Mouse (Mus musculus): ENCODE data around the gene Coq8a.

Coq8a gene

DNA sequence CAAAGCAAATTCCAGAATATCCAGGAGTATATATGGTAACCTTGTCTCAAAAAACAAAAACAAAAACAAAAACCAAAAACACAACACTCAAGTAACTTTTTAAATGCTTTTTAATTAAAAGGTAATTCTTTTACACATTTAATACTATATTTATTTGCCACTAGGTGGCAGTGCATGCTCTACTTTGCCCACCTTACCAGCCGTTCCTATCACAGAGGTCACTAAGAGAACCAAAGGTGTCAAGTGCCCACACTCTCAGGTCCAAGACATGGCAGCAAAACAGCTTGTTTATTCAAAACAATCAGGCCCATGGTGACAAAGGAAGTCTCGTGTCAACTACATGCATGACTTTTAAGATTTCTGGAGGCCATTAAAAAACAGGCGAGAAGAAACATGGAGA is 24.2 kb downstream of the Coq8a start:
- DNase-seq (ENCODE audit: low spot score in 2 of 2), result no peak

DNA sequence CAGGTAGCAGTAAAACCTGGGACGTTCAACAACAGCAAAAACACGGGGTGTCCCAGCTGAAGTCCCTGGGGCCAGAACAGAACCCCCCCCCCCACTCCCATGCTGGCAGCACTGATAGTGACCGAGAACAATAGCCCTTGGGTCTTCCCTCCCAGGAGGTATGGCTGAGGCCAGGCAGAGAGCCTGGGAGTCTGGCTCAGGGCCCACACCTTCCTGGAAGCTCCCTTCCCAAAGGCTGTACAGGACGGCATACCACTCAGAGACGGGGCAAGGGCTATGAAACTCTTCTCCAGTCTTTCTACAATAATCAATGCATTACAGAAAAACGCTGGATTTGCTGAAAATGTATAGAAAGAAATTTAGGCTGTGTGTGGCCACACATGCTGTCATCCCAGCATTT is 24.7 kb downstream of the Coq8a start:
- DNase-seq (ENCODE audit: low spot score in 2 of 2), result no peak

GRCm38 (mm10) chr1:180173017-180173416 is 26.4 kb downstream of the Coq8a start:
- DNase-seq (ENCODE audit: low spot score in 2 of 2), result no peak

- DNase-seq (ENCODE audit: low spot score in 2 of 2), result no peak
Measured at GRCm38 (mm10) chr1:180172600-180172999, 26.8 kb downstream of the Coq8a start.

DNA sequence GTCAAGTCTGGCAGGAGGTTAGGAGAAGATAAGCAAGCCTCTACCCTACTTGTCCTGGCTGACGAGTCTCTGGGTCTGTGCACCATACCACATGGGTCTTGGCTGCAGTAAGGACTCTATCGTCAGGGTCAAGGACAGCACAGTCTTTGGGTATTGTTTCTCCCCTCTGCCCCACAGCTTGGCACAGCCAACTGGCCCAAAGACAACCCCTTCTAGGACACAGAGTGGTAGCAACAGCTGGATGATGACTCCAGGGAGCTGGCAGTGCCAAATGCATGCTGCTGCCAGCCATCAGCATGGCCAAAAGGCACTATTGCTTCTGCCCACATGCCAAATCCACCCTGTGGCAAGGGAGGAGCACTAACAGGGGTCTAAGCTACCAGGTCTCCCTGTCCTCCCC is 27.5 kb downstream of the Coq8a start:
- DNase-seq (ENCODE audit: low spot score in 2 of 2), result no peak

GRCm38 (mm10) chr1:180170071-180170470 is 29.3 kb downstream of the Coq8a start:
- no peak for DNase-seq (ENCODE audit: low spot score in 2 of 2)

- DNase-seq (ENCODE audit: low spot score in 2 of 2), result no peak
Measured at GRCm38 (mm10) chr1:180169161-180169560, 30.2 kb downstream of the Coq8a start.

- no peak for DNase-seq (ENCODE audit: low spot score in 2 of 2)
Measured at GRCm38 (mm10) chr1:180168294-180168693, 31.1 kb downstream of the Coq8a start.

DNA sequence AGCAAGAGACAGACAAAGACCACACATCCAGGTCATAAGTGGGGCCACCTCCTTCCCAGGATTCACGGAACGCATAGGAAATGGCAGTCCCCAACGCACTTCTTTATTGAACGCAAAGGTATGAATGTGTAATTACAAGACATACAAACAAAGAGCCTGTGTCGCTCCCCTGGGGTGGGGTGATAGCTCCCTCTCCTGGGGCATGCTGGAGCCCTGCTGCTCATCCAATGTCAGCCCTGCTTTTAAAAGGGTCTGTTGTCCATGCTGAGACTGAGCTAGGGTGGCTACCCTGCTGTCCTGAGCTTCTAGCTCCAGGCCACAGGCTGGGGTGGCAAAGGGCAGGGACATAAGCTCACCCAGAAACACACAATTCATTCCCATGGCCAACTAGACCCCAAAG is 32.9 kb downstream of the Coq8a start:
- no peak for DNase-seq (ENCODE audit: low spot score in 2 of 2)

DNA sequence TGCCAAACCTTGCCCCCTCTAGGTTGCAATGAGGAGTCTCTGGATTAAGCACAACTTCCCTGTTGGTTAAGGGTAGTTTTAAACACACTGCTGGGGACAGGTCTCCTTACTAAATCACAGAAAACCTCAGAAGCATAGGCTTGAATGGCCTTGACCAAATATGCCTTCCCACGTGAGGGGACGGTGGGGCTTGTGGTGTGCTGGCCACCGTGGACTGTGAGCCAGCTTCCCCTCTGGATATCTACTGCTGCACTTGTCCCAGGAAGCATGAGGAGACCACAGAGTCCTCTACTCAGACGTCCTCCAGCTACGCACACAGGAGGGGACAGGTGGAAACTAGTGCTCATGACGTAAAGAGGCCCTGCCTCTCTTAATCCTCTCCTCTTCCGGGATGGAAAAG is 36.4 kb downstream of the Coq8a start:
- DNase-seq (ENCODE audit: low spot score in 2 of 2), result no peak

DNA sequence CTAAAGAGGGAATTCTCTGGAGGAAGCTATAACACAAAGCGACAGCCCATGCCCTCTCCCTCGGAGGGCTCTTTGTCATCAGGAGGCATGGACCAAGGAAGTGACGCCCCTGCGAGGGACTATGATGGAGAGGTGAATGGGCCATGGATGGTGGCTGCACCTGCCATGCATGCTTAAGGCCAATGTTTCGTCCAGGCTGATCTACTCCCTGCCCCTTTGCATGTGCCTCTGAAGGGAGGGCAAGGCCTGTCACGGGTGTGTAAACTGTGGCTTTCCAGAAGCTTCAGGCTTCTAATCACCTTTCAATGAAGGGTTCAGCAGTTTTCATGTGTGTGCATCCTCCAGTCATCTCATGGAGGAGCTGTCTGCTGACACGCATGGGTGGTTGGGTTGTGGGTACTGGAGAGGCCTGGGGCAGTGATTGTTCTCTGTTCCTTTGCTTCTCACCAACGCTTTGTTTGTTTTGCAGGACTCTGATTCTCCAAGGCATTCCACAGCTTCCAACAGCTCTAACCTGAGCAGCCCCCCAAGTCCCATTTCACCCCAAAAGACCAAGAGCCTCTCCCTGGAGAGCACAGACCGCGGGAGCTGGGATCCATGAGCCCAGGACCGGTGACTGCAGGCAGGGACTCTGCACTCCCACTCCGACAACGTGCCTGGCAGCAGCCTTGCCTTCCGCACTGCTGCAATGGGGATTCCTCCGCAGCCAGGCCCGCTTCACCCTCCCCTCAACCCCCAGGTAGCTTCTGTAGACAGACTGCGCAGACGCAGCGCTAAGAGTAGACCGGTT is 37.6 kb downstream of the Coq8a start:
- no peak for DNase-seq (ENCODE audit: low spot score in 2 of 2)

- no peak for DNase-seq (ENCODE audit: low spot score in 2 of 2)
Measured at GRCm38 (mm10) chr1:180161160-180161559, 38.2 kb downstream of the Coq8a start.

DNA sequence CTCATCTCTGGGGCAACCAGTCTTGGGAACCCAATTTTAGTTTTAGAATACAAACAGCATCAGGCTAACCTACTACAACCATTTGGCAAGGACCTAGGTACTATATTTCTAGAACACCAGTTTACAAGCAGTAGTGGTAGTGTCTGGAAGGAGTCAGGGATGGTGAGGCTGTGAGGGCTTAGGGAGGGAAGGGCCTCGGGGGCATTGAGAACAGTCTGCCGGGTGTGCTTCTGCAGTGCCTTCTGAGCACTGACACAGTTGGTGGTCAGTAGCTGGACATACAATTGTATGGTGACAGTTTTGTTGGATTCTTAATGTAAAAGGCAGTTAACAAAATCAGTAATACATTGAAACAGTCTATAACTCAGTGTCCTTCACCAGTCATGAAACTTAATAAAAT is 38.9 kb downstream of the Coq8a start:
- DNase-seq (ENCODE audit: low spot score in 2 of 2), result no peak

- peak in 1 of 2 experiments; percentile 16 for DNase-seq (ENCODE audit: low spot score in 2 of 2)
Measured at GRCm38 (mm10) chr1:180158648-180159047, 40.8 kb downstream of the Coq8a start.

DNA sequence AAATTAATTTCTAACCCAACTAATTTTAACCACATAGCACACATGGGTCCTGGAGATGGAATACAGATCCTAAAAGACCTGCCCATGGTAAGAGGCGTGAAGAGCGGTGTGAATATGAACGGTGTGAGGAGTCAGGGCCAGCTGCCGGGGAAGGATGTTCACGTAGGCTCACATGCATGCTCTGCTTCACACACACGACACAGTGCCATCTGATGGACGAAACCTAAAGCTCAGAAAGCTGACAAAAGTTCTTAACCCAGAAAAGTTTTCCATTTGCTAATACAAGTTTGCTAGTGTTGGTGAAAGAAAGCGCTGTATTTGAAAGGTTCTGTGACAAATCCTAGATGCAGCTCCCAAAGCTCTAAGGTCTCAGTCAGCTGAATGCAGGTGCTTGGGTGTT is 48.2 kb downstream of the Coq8a start:
- DNase-seq (ENCODE audit: low spot score in 2 of 2), result no peak

DNA sequence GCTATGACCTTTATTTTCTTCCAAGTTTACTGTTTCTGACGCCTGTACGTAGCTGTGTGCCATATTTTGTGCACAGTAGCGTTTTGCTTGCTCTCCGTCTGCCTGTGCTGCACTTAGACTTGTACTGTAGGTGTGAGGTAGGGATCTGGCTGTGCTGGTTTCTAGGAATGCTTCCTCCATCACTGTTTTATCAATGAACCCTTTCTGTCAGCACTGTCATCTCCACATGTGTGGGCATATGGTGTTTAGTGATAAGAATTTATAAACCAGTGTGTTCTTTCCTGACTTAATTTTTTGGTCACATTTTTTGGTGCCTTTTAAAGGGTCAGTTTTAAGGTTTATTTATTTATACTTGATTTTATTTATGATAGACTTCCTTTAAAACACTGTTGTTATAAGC is 50.8 kb downstream of the Coq8a start:
- DNase-seq (ENCODE audit: low spot score in 2 of 2), result no peak

- no peak for DNase-seq (ENCODE audit: low spot score in 2 of 2)
Measured at GRCm38 (mm10) chr1:180148036-180148435, 51.4 kb downstream of the Coq8a start.

DNA sequence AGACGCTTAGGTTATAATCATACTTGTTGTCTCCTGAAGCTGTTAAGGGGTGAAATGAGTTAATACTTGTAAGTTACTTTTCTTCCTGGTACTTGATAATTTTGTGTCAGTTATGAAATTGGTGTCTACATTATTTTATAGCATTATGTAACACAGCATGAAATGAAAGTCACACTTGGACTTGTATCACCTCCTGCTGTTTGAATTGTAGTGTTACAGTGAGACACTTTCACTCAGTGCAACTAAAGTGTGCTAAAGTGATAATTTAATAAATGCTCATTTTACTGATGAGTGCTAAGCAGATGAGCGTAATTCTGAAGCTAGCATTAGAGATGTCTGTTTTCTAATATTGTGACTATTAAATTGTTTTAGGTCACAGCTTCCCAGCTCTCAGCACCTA is 58.4 kb downstream of the Coq8a start:
- no peak for DNase-seq (ENCODE audit: low spot score in 2 of 2)

- DNase-seq (ENCODE audit: low spot score in 2 of 2), result no peak
Measured at GRCm38 (mm10) chr1:180139158-180139557, 60.2 kb downstream of the Coq8a start.

GRCm38 (mm10) chr1:180132187-180132586 is 67.2 kb downstream of the Coq8a start:
- DNase-seq (ENCODE audit: low spot score in 2 of 2), result no peak

GRCm38 (mm10) chr1:180131402-180131801 is 68.0 kb downstream of the Coq8a start:
- no peak for DNase-seq (ENCODE audit: low spot score in 2 of 2)

GRCm38 (mm10) chr1:180128077-180128792 is 71.2 kb downstream of the Coq8a start:
- DNase-seq (ENCODE audit: low spot score in 2 of 2), result no peak

- no peak for DNase-seq (ENCODE audit: low spot score in 2 of 2)
Measured at GRCm38 (mm10) chr1:180118233-180118632, 81.2 kb downstream of the Coq8a start.
